Mouse (Mus musculus) heart, embryonic 14.5 days (tissue): ENCODE results near the gene Pknox2. TPM values are rescaled to one million over a fixed set of nuclear protein-coding genes. Genes with fewer than 3 reads are reported as not detected.

Experiments
- ATAC-seq: fragments of 200-750 bp; cut with Nextera tagmentation; 2 replicates; pipeline ENCODE4 v1.8.0; 2017; ENCODE audit warnings: low read depth, moderate TSS enrichment; ENCODE audit not compliant: insufficient number of reproducible peaks, insufficient read depth, low FRiP score
- H3K27ac ChIP-seq, 2 experiments: fragments of 200-500 bp in 1 of 2; fragments of 300-500 bp in 1 of 2; sonication (generic) in 1 of 2; replicated peaks in 1 of 2; 2 replicates each; pipeline ENCODE4 v1.5.1; 2012 to 2014; ENCODE audit warnings: low read depth in 2 of 2, low read length in 2 of 2, control low read depth in 1 of 2, mild to moderate bottlenecking in 1 of 2, mixed read lengths in 1 of 2; ENCODE audit not compliant: control insufficient read depth in 1 of 2, insufficient read depth in 1 of 2
- H3K27me3 ChIP-seq: fragments of 300-500 bp; sonication (generic); 2 replicates; pipeline ENCODE4 v1.6.1; 2014; ENCODE audit warnings: mild to moderate bottlenecking, low read length, control low read depth; ENCODE audit not compliant: control insufficient read depth, insufficient read depth
- H3K36me3 ChIP-seq: fragments of 300-500 bp; sonication (generic); 2 replicates; pipeline ENCODE4 v1.6.1; 2014; ENCODE audit warnings: mild to moderate bottlenecking, control low read depth, low read length, mixed read lengths; ENCODE audit not compliant: control insufficient read depth, insufficient read depth
- H3K4me1 ChIP-seq, 2 experiments: fragments of 200-500 bp in 1 of 2; fragments of 300-500 bp in 1 of 2; sonication (generic) in 1 of 2; 2 replicates each; pipeline ENCODE4 v1.6.1; 2012 to 2014; ENCODE audit warnings: low read length in 2 of 2, control low read depth in 1 of 2, mixed read lengths in 1 of 2; ENCODE audit not compliant: control insufficient read depth in 2 of 2, insufficient read depth in 2 of 2
- H3K4me2 ChIP-seq: fragments of 300-500 bp; sonication (generic); 2 replicates; pipeline ENCODE4 v1.6.1; 2014; ENCODE audit warnings: mild to moderate bottlenecking, low read length
- H3K4me3 ChIP-seq, 2 experiments: fragments of 200-500 bp in 1 of 2; fragments of 300-500 bp in 1 of 2; sonication (generic) in 1 of 2; 2 replicates each; pipeline ENCODE4 v1.5.1; 2012 to 2014; ENCODE audit warnings: low read length in 2 of 2, mild to moderate bottlenecking in 2 of 2, control low read depth in 1 of 2, low read depth in 1 of 2, moderate library complexity in 1 of 2; ENCODE audit not compliant: control insufficient read depth in 1 of 2, insufficient read depth in 1 of 2
- H3K9ac ChIP-seq: fragments of 300-500 bp; sonication (generic); 2 replicates; pipeline ENCODE4 v1.6.1; 2014; ENCODE audit warnings: mild to moderate bottlenecking, low read length
- H3K9me3 ChIP-seq: fragments of 300-500 bp; sonication (generic); 2 replicates; pipeline ENCODE4 v1.6.1; 2016; ENCODE audit warnings: low read length, control low read depth; ENCODE audit not compliant: control insufficient read depth
- whole genome bisulfite sequencing: fragments of 180-500 bp; shearing (Covaris S2); extraction: QIAGEN DNeasy Blood & Tissue Kit; methylation state at CpG from one replicate; pipeline ENCODE4 v1.1.7; 2014; 5-methylcytosine and 5-hydroxymethylcytosine counted together
- polyA plus RNA-seq: library from polyadenylated mRNA; unstranded; fragments of >200 nt; fragmentation: Nextera tagmentation; extraction: Ambion mirVana; gene quantifications from 2 replicates; pipeline ENCODE4 v1.2.1, GENCODE M21; 2014

Pknox2 gene
- polyA plus RNA-seq, 1 experiment from 2014 or later = 3.6 TPM

GRCm38 (mm10) chr9:36976596-36977362, 170.4 kb downstream of the Pknox2 start:
- Histone ChIP-seq H3K27me3 (no peaks in the 10 kb centered on the region), H3K36me3 (no peaks in the 10 kb centered on the region), H3K4me1 (no peaks in the 10 kb centered on the region; a peak in 1 of 4 replicates), H3K9me3 (no peaks in the 10 kb centered on the region), H3K9ac (no peak overlapping the region), H3K27ac (no peak overlapping the region), H3K4me2 (no peak overlapping the region), H3K4me3 (no peak overlapping the region)
- 20% methylated on average over 11 of the region's 11 CpGs for WGBS
- ATAC-seq = no peak

- Histone ChIP-seq H3K4me2 (no peak overlapping the region), H3K27ac (no peak overlapping the region), H3K4me3 (no peak overlapping the region), H3K36me3 (no peaks in the 10 kb centered on the region), H3K27me3 (no peaks in the 10 kb centered on the region), H3K9me3 (no peaks in the 10 kb centered on the region), H3K4me1 (no peaks in the 10 kb centered on the region; a peak in 1 of 4 replicates), H3K9ac (no peak overlapping the region)
- no peak for ATAC-seq
- WGBS = 66% methylated on average over 11 of the region's 11 CpGs
Observed at GRCm38 (mm10) chr9:36973486-36974227, 173.6 kb downstream of the Pknox2 start.

- Histone ChIP-seq H3K4me2 (no peak overlapping the region), H3K4me1 (no peaks in the 10 kb centered on the region; a peak in 1 of 4 replicates), H3K36me3 (no peaks in the 10 kb centered on the region), H3K27ac (no peak overlapping the region), H3K27me3 (no peaks in the 10 kb centered on the region), H3K9ac (no peak overlapping the region), H3K9me3 (no peaks in the 10 kb centered on the region), H3K4me3 (no peak overlapping the region)
- ATAC-seq = no peak
- 48% methylated on average over 3 of the region's 3 CpGs for WGBS
Observed at GRCm38 (mm10) chr9:36972089-36972488, 175.1 kb downstream of the Pknox2 start.

GRCm38 (mm10) chr9:36971066-36971465, 176.1 kb downstream of the Pknox2 start:
- no peak overlapping the region for H3K9ac ChIP-seq
- H3K4me3 ChIP-seq = no peak overlapping the region
- no peaks in the 10 kb centered on the region for H3K36me3 ChIP-seq
- ATAC-seq = no peak
- WGBS = 26% methylated on average over 3 of the region's 3 CpGs
- H3K4me1 ChIP-seq = no peaks in the 10 kb centered on the region
- H3K27me3 ChIP-seq = no peaks in the 10 kb centered on the region
- H3K4me2 ChIP-seq = no peak overlapping the region
- H3K9me3 ChIP-seq = no peaks in the 10 kb centered on the region
- H3K27ac ChIP-seq = no peak overlapping the region

DNA sequence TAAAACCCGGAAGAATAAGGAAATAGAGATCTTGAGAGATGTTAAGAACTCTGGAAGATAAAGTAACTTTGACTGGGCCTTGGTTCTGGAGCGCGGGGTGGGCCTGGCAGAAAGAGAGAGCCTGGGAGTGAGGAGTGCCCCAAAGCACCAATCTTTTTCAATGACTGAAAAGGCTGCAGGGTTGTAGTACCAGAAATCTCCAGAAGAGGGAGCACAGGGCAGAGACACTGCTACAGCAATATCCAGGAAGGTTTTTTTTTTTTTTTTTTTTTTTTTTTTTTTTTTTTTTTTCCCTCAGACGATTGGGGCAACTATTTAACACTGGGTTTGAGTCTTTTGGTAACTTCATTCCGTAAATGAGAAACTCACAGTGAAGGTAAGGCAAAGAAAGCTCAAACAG, 176.6 kb downstream of the Pknox2 start:
- WGBS = 7% methylated on average over 5 of the region's 5 CpGs
- no peaks in the 10 kb centered on the region for H3K36me3 ChIP-seq
- no peak for ATAC-seq
- no peak overlapping the region for H3K27ac ChIP-seq
- no peak overlapping the region for H3K4me2 ChIP-seq
- no peaks in the 10 kb centered on the region for H3K27me3 ChIP-seq
- H3K9me3 ChIP-seq = no peaks in the 10 kb centered on the region
- H3K4me3 ChIP-seq = no peak overlapping the region
- H3K9ac ChIP-seq = no peak overlapping the region
- H3K4me1 ChIP-seq = no peaks in the 10 kb centered on the region

GRCm38 (mm10) chr9:36969131-36969530, 178.1 kb downstream of the Pknox2 start:
- no peak overlapping the region for H3K27ac ChIP-seq
- no peaks in the 10 kb centered on the region for H3K27me3 ChIP-seq
- H3K9ac ChIP-seq = no peak overlapping the region
- ATAC-seq = no peak
- H3K9me3 ChIP-seq = no peaks in the 10 kb centered on the region
- no peak overlapping the region for H3K4me2 ChIP-seq
- WGBS = 90% methylated on average over 1 of the region's 1 CpGs
- no peaks in the 10 kb centered on the region for H3K36me3 ChIP-seq
- peaks cover 2 to 5% of the 10 kb centered on the region in 2 experiments; a peak in 2 of 4 replicates for H3K4me1 ChIP-seq
- no peak overlapping the region for H3K4me3 ChIP-seq

DNA sequence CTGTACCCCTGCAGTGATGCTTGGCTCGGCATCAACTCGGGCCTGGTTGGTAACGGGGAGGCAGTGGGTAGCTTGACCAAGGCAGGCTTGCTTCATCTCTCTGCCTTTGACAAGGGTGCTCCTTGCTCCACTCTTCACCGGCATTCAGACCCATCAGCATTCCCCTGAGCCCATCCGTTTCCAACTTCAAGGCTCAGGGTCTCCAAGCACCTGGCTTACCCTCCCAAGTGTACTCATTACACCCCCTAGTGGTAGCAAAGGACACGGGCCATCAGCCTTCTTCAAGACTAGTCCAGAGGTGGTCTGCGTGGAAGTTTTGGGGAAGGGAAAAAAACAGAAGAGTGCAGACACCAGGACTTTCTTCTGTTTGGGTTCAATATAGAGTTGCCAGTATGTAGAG, 178.5 kb downstream of the Pknox2 start:
- no peaks in the 10 kb centered on the region for H3K9me3 ChIP-seq
- WGBS = 43% methylated on average over 7 of the region's 7 CpGs

More for the DNA sequence above, 178.5 kb downstream of the Pknox2 start:
- ATAC-seq = no peak
- Histone ChIP-seq H3K9ac (no peak overlapping the region), H3K36me3 (no peaks in the 10 kb centered on the region), H3K27me3 (no peaks in the 10 kb centered on the region), H3K4me3 (no peak overlapping the region), H3K27ac (no peak overlapping the region), H3K4me2 (no peak overlapping the region), H3K4me1 (peaks cover 2 to 8% of the 10 kb centered on the region in 2 experiments; a peak in 2 of 4 replicates)
